Mouse (Mus musculus) left cerebral cortex, postnatal 14 days (tissue): ENCODE results near the gene Ppp1r36. TPM values are rescaled to one million over a fixed set of nuclear protein-coding genes. Genes with fewer than 3 reads are reported as not detected.
A peak's percentile ranks its signal among the peaks of the same experiment; 100 is the strongest.
"Not testable (repeated sequence)": the region's sequence is repeated elsewhere in the genome, so short reads cannot be mapped to it uniquely, and the experiment has no call there.

Experiments used
- DNase-seq, 2 experiments: peaks; one replicate each; pipeline ENCODE4 v3.0.0; 2021 to 2022; ENCODE audit warnings: low spot score in 2 of 2, mixed read lengths in 1 of 2
- intact Hi-C: fragments of 180-260 bp; cut with DNase I; formaldehyde crosslinking; loops from one replicate; pipeline ENCODE4 v1.15.1; 2025
- total RNA-seq, 2 experiments: library from RNA; stranded (reverse); gene quantifications; 2 replicates each; pipeline ENCODE4 v1.2.3; 2021

The Ppp1r36 gene
- total RNA-seq, 2 experiments from 2014 or later: 0.79 to 1.1 TPM

DNA sequence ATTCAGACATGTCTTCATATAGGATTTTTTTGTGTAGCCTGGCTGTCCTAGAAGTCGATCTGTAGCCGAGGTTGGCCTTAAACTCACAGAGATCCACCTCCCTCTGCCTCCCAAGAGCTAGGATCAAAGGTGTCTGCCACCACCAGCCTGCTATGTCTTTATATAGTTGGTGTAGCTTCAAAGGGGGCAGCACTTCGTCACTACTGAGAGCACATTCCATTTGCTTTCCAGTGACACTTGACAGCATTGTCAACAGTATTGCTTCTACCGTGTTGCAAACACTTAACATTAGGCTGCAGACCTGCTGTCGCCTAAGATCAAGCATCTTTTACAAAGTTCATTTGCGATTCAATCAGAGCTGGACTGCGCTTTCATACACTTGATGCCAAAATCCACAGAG is 16.8 kb downstream of the Ppp1r36 start:
- no peak for DNase-seq

GRCm38 (mm10) chr12:76435084-76435483 is 17.7 kb downstream of the Ppp1r36 start:
- no peak for DNase-seq
- intact Hi-C loops: no loop called here

More for the DNA sequence above, 16.8 kb downstream of the Ppp1r36 start:
- intact Hi-C loops: no loop called here

- intact Hi-C loops: no loop called here
Measured at GRCm38 (mm10) chr12:76435549-76435948, 18.2 kb downstream of the Ppp1r36 start.

GRCm38 (mm10) chr12:76443488-76443887 is 26.1 kb downstream of the Ppp1r36 start:
- intact Hi-C loops, DNase-seq: not testable (repeated sequence)

More at GRCm38 (mm10) chr12:76435549-76435948, 18.2 kb downstream of the Ppp1r36 start:
- DNase-seq: no peak

- intact Hi-C loops: no loop called here
Measured at GRCm38 (mm10) chr12:76444359-76444772, 27.0 kb downstream of the Ppp1r36 start.

GRCm38 (mm10) chr12:76444862-76445261 is 27.5 kb downstream of the Ppp1r36 start:
- no peak for DNase-seq
- intact Hi-C loops: no loop called here

More at GRCm38 (mm10) chr12:76444359-76444772, 27.0 kb downstream of the Ppp1r36 start:
- no peak for DNase-seq

GRCm38 (mm10) chr12:76446201-76446600 is 28.9 kb downstream of the Ppp1r36 start:
- intact Hi-C loops: no loop called here

GRCm38 (mm10) chr12:76448127-76448526 is 30.8 kb downstream of the Ppp1r36 start:
- intact Hi-C loops: no loop called here
- no peak for DNase-seq

More at GRCm38 (mm10) chr12:76446201-76446600, 28.9 kb downstream of the Ppp1r36 start:
- no peak for DNase-seq

DNA sequence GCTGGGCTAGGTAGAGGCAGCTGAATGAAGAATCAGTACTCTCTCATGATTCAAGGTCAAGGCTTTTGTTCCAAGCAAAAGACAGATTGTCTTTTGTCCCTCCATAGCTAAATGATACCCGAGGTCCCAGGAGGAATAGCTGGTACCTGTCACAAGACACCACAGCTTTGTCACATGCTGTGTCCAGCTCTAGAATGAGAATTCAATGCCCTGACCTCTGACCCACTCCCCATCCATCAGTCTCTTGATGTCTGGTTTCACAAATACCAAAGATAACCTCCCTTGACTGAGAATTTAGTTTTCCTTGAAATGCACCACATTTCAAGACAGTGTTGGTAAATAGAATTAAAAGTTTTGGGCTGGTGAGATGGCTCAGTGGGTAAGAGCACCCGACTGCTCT is 34.9 kb downstream of the Ppp1r36 start:
- DNase-seq: no peak
- intact Hi-C loops: no loop called here

GRCm38 (mm10) chr12:76458445-76458844 is 41.1 kb downstream of the Ppp1r36 start:
- DNase-seq, intact Hi-C loops: not testable (repeated sequence)

- no peak for DNase-seq
- intact Hi-C loops: no loop called here
Measured at GRCm38 (mm10) chr12:76459032-76459431, 41.7 kb downstream of the Ppp1r36 start.

DNA sequence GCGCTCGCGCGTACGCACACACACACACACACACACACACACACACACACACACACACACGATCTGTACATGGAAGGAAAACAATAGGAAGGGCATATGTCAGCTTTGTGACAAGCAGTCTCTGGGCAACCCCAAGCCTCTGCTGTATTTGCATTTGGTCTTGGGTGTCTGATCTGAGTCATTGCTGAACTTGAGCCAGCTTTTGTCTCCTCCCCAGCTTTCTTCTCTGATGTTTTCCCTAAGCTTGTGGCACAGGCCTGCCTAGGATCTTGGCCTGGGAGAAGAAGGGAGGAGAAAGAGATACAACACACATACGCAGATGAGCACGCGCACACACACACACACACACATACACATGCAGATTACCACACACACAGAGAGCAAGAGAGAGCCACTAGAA is 46.1 kb downstream of the Ppp1r36 start:
- peak in 1 of 2 experiments; percentile 39 for DNase-seq
- intact Hi-C loops: no loop called here

- peak; percentile 50 to 75 for DNase-seq
- intact Hi-C loops: no loop called here
Measured at GRCm38 (mm10) chr12:76464651-76465252, 47.4 kb downstream of the Ppp1r36 start.

GRCm38 (mm10) chr12:76466651-76467050 is 49.3 kb downstream of the Ppp1r36 start:
- no peak for DNase-seq
- intact Hi-C loops: no loop called here

- no peak for DNase-seq
- intact Hi-C loops: no loop called here
Measured at GRCm38 (mm10) chr12:76467256-76467655, 49.9 kb downstream of the Ppp1r36 start.

GRCm38 (mm10) chr12:76472046-76472445 is 54.7 kb downstream of the Ppp1r36 start:
- DNase-seq: peak; percentile 67 to 80
- intact Hi-C loops: loop anchor here (5.0 to 10.0 kb wide), 3 partner anchors 70 to 207 kb away; partner anchors contain the start of genes Hspa2 and Zbtb25

- intact Hi-C loops: loop anchor here (5.0 to 10.0 kb wide), 3 partner anchors 71 to 209 kb away; partner anchors contain the start of genes Hspa2 and Zbtb25
- DNase-seq: no peak
Measured at GRCm38 (mm10) chr12:76473562-76474245, 56.4 kb downstream of the Ppp1r36 start.

DNA sequence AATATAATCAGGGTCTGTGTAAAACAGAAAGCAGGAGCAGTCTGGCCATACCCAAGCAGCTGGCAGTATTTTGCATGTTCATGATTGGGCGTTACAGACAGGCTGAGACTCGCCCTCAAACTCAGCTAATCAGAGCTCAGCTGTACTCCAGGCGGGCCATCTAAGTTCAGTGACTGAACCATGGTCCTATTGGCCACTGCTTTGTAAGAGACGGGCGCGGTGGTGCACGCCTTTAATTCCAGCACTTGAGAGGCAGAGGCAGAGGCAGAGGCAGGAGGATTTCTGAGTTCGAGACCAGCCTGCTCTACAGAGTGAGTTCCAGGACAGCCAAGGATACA is 56.9 kb downstream of the Ppp1r36 start:
- intact Hi-C loops: loop anchor here (5.0 to 10.0 kb wide), 3 partner anchors 72 to 209 kb away; partner anchors contain the start of genes Hspa2 and Zbtb25
- no peak for DNase-seq

DNA sequence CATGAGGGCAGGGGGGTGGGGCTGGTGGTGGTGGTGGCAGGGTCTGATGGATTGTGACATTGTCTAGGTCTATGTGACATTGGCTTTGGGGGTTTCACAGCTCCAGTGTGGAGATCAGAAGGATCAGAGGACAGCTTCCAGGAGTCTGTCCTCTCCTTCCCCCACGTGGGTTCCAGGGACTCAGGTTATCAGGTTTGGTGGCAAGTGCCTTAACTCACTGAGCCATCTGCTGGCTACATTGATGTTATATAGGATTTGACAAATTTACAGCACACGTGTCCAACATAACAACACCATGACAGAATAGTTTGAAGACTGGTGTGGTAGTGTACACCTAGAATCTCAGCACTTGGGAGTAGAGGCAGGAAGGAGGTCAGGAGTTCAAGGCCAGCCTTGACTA is 57.5 kb downstream of the Ppp1r36 start:
- DNase-seq: no peak
- intact Hi-C loops: loop anchor here (5.0 to 10.0 kb wide), 3 partner anchors 73 to 210 kb away; partner anchors contain the start of genes Hspa2 and Zbtb25

DNA sequence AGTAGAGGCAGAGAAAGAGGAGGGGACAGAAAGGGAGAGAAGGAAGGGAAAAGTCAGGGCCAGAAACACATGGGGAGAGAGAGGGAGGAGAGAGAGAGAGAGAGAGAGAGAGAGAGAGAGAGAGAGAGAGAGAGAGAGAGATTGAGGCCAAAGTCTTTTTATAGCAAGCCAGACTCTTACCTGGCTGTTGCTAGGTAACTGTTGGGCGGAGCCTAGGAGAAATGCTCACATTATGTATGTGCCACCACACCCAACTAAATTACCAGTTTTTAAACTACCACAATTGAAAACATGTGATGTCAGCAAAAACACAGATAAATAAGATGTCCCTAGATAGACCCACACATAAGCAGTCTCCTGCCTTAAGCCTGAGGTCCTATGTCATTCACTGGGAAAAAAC is 58.8 kb downstream of the Ppp1r36 start:
- intact Hi-C loops: loop anchor here (10.0 kb wide), 1 partner anchor 211 kb away; no protein-coding TSS in a partner anchor
- no peak for DNase-seq
